27 mouse cellular contexts compared by ENCODE assay signal in genomic region chr5:76574251-76574650, GRCm38 (mm10). TPM values are rescaled to one million over a fixed set of nuclear protein-coding genes. Genes with fewer than 3 reads are reported as not detected.
DNase-seq lines count a peak whose midpoint lies in the region; TF ChIP-seq lines count a peak whose summit lies in the region.
"Had no signal": no experiment of that assay in that cellular context is flagged by ENCODE, and none has a peak within 500 bp of the region (broad histone marks: within the 10 kb centered on the region; RNA-seq: fewer than 3 reads in every experiment).

No protein-coding gene starts in this region.

- no peak overlapping the region for H3K4me3 ChIP-seq in testis, adult 2 months (ENCODE audit: control insufficient read depth, low read depth, low read length)
- no peak overlapping the region for H3K4me3 ChIP-seq in MEL (ENCODE audit: control insufficient read depth in 1 of 2, insufficient read depth in 1 of 2, low read depth in 2 of 2, low read length in 2 of 2)
- H3K4me3 ChIP-seq in forebrain, embryonic 10.5 days, result no peak overlapping the region
- H3K4me3 ChIP-seq: embryonic facial prominence, embryonic 15.5 days; hindbrain, embryonic 12.5 days; kidney, embryonic 15.5 days; limb, embryonic 13.5 days; liver, embryonic 13.5 days had no signal

- 82% methylated on average over 7 of the region's 7 CpGs for WGBS in forebrain, embryonic 10.5 days

- peak; percentile 0; the same call in 1 of the 2 replicates for TF ChIP-seq RAD21 in MEL (IDR thresholded peaks at IDR 0.05; ENCODE audit: low read depth, low read length)

- peaks cover 2% of the 10 kb centered on the region; the same call in 1 of the 2 replicates for H3K36me3 ChIP-seq in testis, adult 2 months (ENCODE audit: control insufficient read depth, insufficient read depth, low read length)
- peaks cover 0 to 4% of the 10 kb centered on the region in 2 experiments; a peak in 2 of 4 replicates for H3K36me3 ChIP-seq in MEL (ENCODE audit: control insufficient read depth in 1 of 2, insufficient read depth in 2 of 2, low read length in 2 of 2)
- peaks cover 30% of the 10 kb centered on the region for H3K36me3 ChIP-seq in forebrain, embryonic 10.5 days (replicated peaks)

- H3K27me3 ChIP-seq in testis, adult 2 months (ENCODE audit: control insufficient read depth, insufficient read depth, low read length), result no peaks in the 10 kb centered on the region
- H3K27me3 ChIP-seq in MEL (ENCODE audit: control insufficient read depth in 1 of 2, insufficient read depth in 2 of 2, low read length in 2 of 2), result no peaks in the 10 kb centered on the region
- H3K27me3 ChIP-seq in forebrain, embryonic 10.5 days (ENCODE audit: poor library complexity, severe bottlenecking), result no peaks in the 10 kb centered on the region
- H3K27me3 ChIP-seq: CH12.LX; embryonic facial prominence, embryonic 15.5 days; hindbrain, embryonic 12.5 days; kidney, embryonic 15.5 days; limb, embryonic 13.5 days; liver, embryonic 13.5 days; Patski had no signal

- H3K79me2 ChIP-seq in MEL (ENCODE audit: control insufficient read depth, insufficient read depth, low read length, poor library complexity), result no peaks in the 10 kb centered on the region

- no peaks in the 10 kb centered on the region for H3K9me3 ChIP-seq in MEL (replicated peaks; ENCODE audit: insufficient read depth, low read length)
- H3K9me3 ChIP-seq in forebrain, embryonic 10.5 days, result peaks cover 12% of the 10 kb centered on the region
- H3K9me3 ChIP-seq: embryonic facial prominence, embryonic 15.5 days; hindbrain, embryonic 12.5 days; limb, embryonic 13.5 days had no signal

- no peak overlapping the region for H3K9ac ChIP-seq in MEL (ENCODE audit: control insufficient read depth, low read depth, low read length, poor library complexity, severe bottlenecking)
- H3K9ac ChIP-seq: embryonic facial prominence, embryonic 15.5 days; hindbrain, embryonic 12.5 days; kidney, embryonic 15.5 days; limb, embryonic 13.5 days; liver, embryonic 13.5 days; lung, embryonic 14.5 days had no signal

- intact Hi-C loops in gastrocnemius, postnatal 36 days (cut with DNase I), result no loop called here

- TF ChIP-seq POLR2A in testis, adult 2 months (IDR thresholded peaks at IDR 0.05; ENCODE audit: control insufficient read depth, low read depth, low read length), result no peak
- no peak for TF ChIP-seq POLR2A in MEL (IDR thresholded peaks at IDR 0.05; ENCODE audit: control insufficient read depth in 1 of 2, insufficient read depth in 1 of 2, low read depth in 1 of 2, low read length in 2 of 2, poor library complexity in 1 of 2)

- H3K4me1 ChIP-seq in testis, adult 2 months (ENCODE audit: control insufficient read depth, insufficient read depth, low read length), result no peaks in the 10 kb centered on the region; the same call in 1 of the 2 replicates
- no peaks in the 10 kb centered on the region for H3K4me1 ChIP-seq in MEL (ENCODE audit: control insufficient read depth in 1 of 2, insufficient read depth in 2 of 2, low read length in 2 of 2)
- no peaks in the 10 kb centered on the region for H3K4me1 ChIP-seq in forebrain, embryonic 10.5 days
- H3K4me1 ChIP-seq: embryonic facial prominence, embryonic 15.5 days; hindbrain, embryonic 12.5 days; kidney, embryonic 15.5 days; limb, embryonic 13.5 days; liver, embryonic 13.5 days had no signal

- peak; percentile 9 for DNase-seq in gastrocnemius, postnatal 25 days
- no peak for DNase-seq in gastrocnemius, postnatal 36 days
- DNase-seq in testis, postnatal 14 days (ENCODE audit: low spot score), result no peak
- DNase-seq in MEL (ENCODE audit: low read depth, low spot score), result no peak
- DNase-seq in forebrain, embryonic 10.5 days (ENCODE audit: extremely low spot score, low spot score), result no peak
- DNase-seq in spleen, postnatal 14 days (ENCODE audit: low spot score in 2 of 2), result no peak
- DNase-seq: adrenal gland, postnatal 14 days; B cell, adult 2 months; cerebellum, adult 2 months; cerebellum, postnatal 36 days; embryo, embryonic 11 days; heart, adult 18-20 months; kidney, adult 11 months; kidney, postnatal 36 days; liver, embryonic 13.5 days; lung, embryonic 14.5 days; lung, postnatal 4 days; midbrain, embryonic 14.5 days; right cerebral cortex, postnatal 25 days; spleen, adult 18-20 months had no signal

- TF ChIP-seq CTCF in testis, adult 2 months (IDR thresholded peaks at IDR 0.05; ENCODE audit: control insufficient read depth, insufficient read depth, insufficient replicate concordance, low read depth, low read length), result peak; percentile 37; the same call in 1 of the 2 replicates
- peak in 1 of 3 experiments; percentile 21; a peak in 2 of 6 replicates for TF ChIP-seq CTCF in MEL (IDR thresholded peaks at IDR 0.05 in 2 of 3, conservative IDR thresholded peaks at IDR 0.05 in 1 of 3; ENCODE audit: control insufficient read depth in 1 of 3, insufficient read depth in 1 of 3, low read depth in 2 of 3, low read length in 3 of 3, poor library complexity in 1 of 3, severe bottlenecking in 1 of 3)

- TF ChIP-seq EP300 in MEL (IDR thresholded peaks at IDR 0.05; ENCODE audit: low read depth in 1 of 2, low read length in 2 of 2), result no peak

- no peak overlapping the region for H3K27ac ChIP-seq in testis, adult 2 months (ENCODE audit: control insufficient read depth, insufficient read depth, low read depth, low read length)
- H3K27ac ChIP-seq in MEL (ENCODE audit: control insufficient read depth, low read depth, low read length), result no peak overlapping the region
- H3K27ac ChIP-seq in forebrain, embryonic 10.5 days, result no peak overlapping the region
- H3K27ac ChIP-seq: embryonic facial prominence, embryonic 15.5 days; hindbrain, embryonic 12.5 days; kidney, embryonic 15.5 days; limb, embryonic 13.5 days; liver, embryonic 13.5 days had no signal

TF ChIP-seq in MEL, 35 proteins besides CTCF, POLR2A, EP300 and RAD21:
- TF ChIP-seq HCFC1 (IDR thresholded peaks at IDR 0.05; ENCODE audit: low read depth, low read length) (no peak), SMC3 (IDR thresholded peaks at IDR 0.05; ENCODE audit: low read depth, low read length) (peak; percentile 7; the same call in 1 of the 2 replicates), POLR2AphosphoS2 (IDR thresholded peaks at IDR 0.05; ENCODE audit: low read length) (no peak)
TF ChIP-seq in MEL: peak in this region for 1.

RNA-seq across cellular contexts. Expression of gene Cep135, which starts 14.2 kb away (rescaled TPM):
- total RNA-seq in gastrocnemius, postnatal 25 days (2021), result 1 to 10 TPM in 1 of 2 experiments, under 1 TPM in 1; 0.97 to 1.4 TPM
- total RNA-seq in gastrocnemius, postnatal 36 days (2021), result 1 to 10 TPM in 1 of 2 experiments, under 1 TPM in 1; 0.86 to 1.0 TPM
- polyA plus RNA-seq in testis, adult 2 months (2012; rRNA removed), result 3.8 and 4.4 TPM in 2 replicates
- total RNA-seq in MEL (2012; rRNA removed), result 9.3 and 9.7 TPM in 2 replicates
- 1 to 10 TPM in 1 of 2 experiments, not detected in 1; 9.2 TPM for polyA plus RNA-seq in MEL (2012; ENCODE audit: insufficient read depth in 1 of 2, insufficient read length in 2 of 2, low read depth in 1 of 2, low replicate concordance in 2 of 2, missing spikeins in 1 of 2)
- 10.8 and 12.2 TPM in 2 replicates for polyA plus RNA-seq in forebrain, embryonic 10.5 days (2016; fragmentation: Nextera tagmentation; extraction: Ambion mirVana)

RNA-seq across cellular contexts. Expression of gene Exoc1, which starts 45.1 kb away (rescaled TPM):
- total RNA-seq in gastrocnemius, postnatal 25 days (2021), result 10 to 100 TPM; 10.1 to 12.3 TPM
- total RNA-seq in gastrocnemius, postnatal 36 days (2021), result 10 to 100 TPM in 1 of 2 experiments, 1 to 10 TPM in 1; 9.9 to 10.4 TPM
- 14.9 and 20.3 TPM in 2 replicates for polyA plus RNA-seq in testis, adult 2 months (2012; rRNA removed)
- 40.8 and 45.2 TPM in 2 replicates for total RNA-seq in MEL (2012; rRNA removed)
- 10 to 100 TPM in 1 of 2 experiments, not detected in 1; 34.2 TPM for polyA plus RNA-seq in MEL (2012; ENCODE audit: insufficient read depth in 1 of 2, insufficient read length in 2 of 2, low read depth in 1 of 2, low replicate concordance in 2 of 2, missing spikeins in 1 of 2)
- 45.6 and 46.8 TPM in 2 replicates for polyA plus RNA-seq in forebrain, embryonic 10.5 days (2016; fragmentation: Nextera tagmentation; extraction: Ambion mirVana)
